Mouse (Mus musculus): ENCODE measurements around the gene Gm9913. TPM values are rescaled to one million over a fixed set of nuclear protein-coding genes. Genes with fewer than 3 reads are reported as not detected.

Gm9913 gene
- polyA plus RNA-seq, 2 experiments from 2014 or later = not detected

Other genes with a start within 250 kb of the Gm9913 start
- gene Fbn1, start 2.9 kb downstream of the Gm9913 start, polyA plus RNA-seq (2017; shearing (Covaris generic)) = not detected
- 1 to 10 TPM; 5.9 to 6.8 TPM for gene Cep152, start 120.0 kb downstream of the Gm9913 start, polyA plus RNA-seq (2017; shearing (Covaris generic))
- gene Eid1, start 168.0 kb downstream of the Gm9913 start, polyA plus RNA-seq (2017; shearing (Covaris generic)) = 1 to 10 TPM; 6.4 to 9.9 TPM
- gene Shc4, start 219.1 kb downstream of the Gm9913 start, polyA plus RNA-seq (2017; shearing (Covaris generic)) = under 1 TPM; 0.17 to 0.50 TPM